Mouse (Mus musculus) heart, postnatal 25 days (tissue): ENCODE measurements around the gene Scp2d1. TPM values are rescaled to one million over a fixed set of nuclear protein-coding genes. Genes with fewer than 3 reads are reported as not detected.

Experiments
- total RNA-seq, 2 experiments: library from RNA; stranded (reverse); gene quantifications; 2 replicates each; pipeline ENCODE4 v1.2.3; 2021

Gene Scp2d1
- total RNA-seq, 2 experiments from 2014 or later = not detected

Other genes starting within 250 kb of the Scp2d1 start
- gene Smim26, start 229.6 kb upstream of the Scp2d1 start, total RNA-seq = 10 to 100 TPM; 92.0 to 94.9 TPM
- gene Dtd1, start 223.8 kb upstream of the Scp2d1 start, total RNA-seq = 10 to 100 TPM; 10.9 to 11.2 TPM